Mouse (Mus musculus): ENCODE measurements around the gene Fam19a4.

Fam19a4 gene

DNA sequence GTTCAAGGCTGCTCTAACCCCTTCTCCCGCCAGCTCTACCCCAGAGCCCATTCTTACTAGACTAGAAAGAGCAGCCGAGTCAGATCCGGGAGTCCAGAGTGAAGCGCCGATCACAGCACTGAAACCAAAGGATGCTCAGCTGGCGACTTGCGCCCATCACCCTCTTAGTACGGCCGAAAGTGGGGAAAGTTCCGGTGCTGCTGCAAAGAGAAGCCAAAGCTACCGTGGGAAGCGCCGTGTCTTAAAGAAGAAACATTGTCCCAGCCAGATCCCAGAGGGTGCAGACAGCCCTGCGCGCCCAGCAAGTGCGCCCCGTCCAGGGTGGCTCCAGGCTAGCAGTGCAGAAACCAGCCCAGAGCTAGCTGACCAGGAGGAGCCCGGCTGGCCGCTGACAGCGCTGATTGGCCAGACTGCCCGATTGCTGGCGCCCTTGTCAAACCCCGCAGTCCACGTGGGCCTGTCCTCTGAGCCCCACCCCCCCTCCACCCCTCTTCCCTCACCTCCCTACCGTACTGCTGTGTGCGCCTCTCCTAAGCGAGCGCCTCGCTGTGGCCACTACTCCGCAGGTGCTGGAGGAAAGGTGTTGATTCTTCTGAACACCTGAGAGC is at the start of gene Fam19a4:
Fam19a4 (minus strand) TSS at position 340 of the 608 bp plus-strand sequence.
- DNase-seq, result no peak

DNA sequence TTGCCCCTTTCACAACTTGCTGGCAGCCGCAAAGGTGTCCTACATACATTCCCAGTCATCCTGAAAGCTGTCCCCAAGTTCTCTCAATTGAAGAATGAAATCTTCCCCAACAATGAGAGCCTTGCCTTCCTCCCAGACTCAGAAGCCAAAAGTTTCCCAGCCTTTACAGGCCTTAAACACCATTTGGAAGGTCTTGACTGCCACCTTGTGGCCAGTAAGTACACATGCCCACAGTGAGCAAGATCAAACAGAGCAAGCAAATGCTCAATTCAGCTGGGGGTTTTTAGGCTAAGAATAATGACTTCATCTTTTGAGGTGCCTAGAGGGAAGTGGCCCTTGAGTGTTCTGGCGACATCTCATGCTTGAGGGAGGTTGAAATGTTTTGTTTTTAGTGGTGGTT is 46.6 kb upstream of the Fam19a4 start:
- DNase-seq, result peak in 1 of 2 experiments; percentile 35

DNA sequence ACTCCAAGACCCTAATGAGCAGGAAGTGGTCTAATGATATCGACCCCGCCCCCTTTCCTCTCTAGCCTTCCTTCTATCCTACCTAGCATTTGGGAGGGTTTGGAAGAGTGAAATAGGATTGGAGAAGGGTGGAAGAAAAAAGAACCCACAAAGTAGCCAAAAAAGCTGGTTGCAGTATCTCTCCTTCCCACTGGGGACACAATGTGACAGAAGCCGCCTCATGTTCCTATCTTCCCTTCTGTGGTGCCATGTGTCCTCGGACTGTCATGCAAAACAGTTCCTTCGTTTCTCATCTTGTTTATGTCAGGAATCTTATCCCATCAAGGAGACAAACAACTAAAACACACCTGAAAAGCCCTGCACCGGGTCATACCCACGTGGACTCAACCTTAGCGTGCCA is 45.9 kb upstream of the Fam19a4 start:
- DNase-seq, result no peak

DNA sequence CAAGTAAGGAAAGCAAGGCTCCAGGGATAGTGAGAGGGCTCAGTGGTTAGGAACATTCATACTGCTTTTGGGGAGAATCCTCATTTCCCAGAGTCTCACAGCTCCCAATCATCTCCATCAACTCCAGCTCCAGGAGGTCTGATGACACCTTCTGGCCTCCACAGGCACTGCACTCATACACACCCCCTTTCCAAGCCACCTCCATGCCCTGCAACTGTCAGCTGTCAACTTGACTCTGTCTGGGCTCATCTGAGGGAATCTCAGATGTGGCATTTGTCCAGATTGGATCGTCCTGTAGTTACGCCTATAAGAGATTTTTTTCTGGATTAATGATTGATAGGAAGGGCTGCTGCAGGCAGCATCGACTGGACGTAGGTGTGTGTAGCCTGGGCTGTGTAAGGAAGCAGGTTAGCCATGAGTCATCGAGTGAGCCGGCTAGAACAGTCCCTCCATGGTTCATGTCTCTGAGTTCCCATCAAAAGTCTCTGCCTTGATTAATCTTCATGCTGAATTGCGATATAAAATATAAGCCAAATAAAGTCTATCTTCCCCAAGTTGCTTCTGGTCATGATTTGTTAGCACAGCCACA is 44.1 kb upstream of the Fam19a4 start:
- peak in 1 of 2 experiments; percentile 17 for DNase-seq

DNA sequence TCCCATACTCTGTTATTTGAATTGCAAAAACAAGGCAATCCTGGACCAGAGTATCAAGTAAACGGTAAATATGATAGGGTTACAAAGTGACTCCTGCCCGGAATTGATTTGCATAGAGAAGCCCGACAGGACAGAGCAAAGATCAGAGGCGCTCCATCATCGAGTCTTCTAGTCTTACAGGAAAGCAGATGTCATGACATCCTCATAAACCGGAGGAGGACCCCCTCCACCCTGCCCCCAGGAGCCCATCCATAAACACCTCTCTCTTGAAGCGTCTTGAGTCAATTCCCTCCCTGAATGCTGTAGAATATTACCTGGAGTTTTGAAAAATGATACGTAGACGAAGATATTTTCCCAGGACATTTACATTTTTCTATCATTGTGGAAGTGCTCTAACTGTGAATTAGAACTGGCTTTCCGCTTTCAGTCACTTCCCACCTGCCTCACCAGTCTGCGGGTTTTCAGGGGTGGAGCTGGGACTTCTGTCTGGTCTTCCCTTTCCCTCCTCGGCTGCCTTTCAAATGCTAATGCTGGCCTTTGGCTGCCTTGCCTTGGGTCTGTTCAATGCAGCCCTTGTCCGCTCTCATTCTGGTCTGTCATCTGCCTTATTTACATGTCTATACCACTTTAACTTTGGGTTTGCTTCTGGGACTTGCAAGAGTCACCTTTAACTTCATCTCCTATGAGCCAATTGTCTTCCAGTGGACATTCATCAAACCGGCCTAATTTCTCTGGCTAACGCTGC is 41.9 kb upstream of the Fam19a4 start:
- DNase-seq, result no peak

DNA sequence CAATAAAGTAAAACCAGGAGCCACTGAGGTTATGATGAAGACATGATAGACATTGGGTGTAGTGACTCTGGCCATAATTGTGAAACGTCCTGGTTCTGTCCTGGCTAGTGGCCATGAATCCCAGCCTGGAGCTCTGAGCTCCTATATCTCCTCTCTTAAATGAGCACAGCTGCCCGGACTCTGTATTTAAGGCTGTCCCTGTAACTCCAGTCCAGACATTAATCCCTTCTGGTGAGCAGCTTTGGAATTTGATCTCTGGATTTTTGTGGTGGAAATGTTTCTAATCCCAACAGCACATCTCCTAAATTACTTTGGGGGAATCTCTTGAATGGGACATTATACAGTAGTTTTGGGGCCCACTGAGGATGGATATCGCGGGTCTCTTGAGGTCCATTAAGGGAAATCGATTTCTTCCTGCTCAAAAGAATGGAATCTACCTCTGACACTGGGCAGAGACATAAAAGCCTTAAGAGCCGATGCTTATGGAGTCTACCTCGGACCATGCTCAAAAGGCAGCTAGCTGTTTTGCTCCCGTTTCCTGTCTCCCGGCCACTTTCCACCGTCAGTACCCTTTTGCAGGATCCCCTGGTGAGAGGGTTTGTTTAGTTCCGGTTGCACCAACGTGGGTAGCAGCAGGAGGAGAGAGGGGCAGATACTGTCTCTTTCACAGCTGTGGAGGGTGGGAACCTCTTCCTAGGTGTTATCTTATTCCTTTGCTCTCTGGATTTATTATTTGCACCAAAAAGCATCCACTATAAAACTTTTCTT is 41.2 kb upstream of the Fam19a4 start:
- no peak for DNase-seq

DNA sequence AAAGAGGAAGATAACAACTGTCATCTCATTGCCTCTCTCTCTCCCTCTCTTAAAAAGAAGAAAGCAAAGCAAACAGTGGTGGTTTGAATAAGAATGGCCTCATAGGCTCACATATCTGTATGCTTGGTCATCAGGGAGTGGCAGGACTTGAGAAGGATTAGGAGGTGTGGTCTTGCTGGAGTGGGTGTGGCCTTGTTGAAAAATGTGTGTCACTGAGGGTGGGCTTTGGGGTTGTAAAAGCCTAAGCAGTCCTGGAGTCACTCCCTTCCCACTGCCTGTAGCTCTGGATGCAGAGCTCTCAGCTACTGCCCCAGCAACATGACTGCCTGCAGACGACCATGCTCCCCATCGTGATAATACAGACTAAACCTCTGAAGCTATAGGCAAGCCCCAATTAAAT is 22.1 kb upstream of the Fam19a4 start:
- no peak for DNase-seq

DNA sequence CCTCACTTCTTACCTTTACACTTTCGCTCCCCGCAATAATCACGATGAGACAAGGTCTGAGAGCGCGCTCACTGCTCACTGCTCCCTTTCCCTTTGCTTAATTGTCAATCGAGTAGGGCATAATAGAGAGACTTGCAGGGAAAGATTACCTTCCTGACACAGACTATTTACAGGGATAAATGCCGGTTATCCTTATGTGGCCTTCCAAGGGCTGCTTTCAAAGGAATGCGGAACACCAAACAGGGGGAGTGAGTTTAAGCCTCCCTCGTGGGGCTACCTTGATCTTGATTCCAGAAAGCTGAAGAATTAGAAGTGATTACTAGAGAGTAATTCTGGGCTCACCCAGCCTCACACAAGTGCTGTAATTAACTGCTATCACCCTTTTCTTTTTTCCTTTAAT is 19.8 kb upstream of the Fam19a4 start:
- DNase-seq, result no peak

DNA sequence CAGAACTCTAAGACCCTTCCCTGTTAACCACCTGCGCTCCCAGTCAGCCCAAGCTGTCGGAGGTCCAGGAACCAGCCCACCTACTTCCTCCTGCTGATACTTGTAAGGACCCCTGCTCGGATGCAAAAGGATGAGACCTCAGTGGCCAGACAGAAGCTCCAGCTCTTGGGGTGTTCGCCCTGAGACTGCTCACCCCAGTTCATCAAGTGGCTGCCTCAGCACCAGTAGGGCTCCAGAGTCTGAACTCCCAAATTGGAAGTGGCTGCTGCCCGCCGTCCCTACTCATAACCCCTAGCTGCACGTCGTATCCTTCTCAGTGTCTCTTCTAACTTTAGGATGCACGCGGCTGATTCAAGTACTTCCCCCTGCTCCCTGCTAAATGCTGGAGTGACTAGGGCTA is 614 bp downstream of the Fam19a4 start:
- no peak for DNase-seq

DNA sequence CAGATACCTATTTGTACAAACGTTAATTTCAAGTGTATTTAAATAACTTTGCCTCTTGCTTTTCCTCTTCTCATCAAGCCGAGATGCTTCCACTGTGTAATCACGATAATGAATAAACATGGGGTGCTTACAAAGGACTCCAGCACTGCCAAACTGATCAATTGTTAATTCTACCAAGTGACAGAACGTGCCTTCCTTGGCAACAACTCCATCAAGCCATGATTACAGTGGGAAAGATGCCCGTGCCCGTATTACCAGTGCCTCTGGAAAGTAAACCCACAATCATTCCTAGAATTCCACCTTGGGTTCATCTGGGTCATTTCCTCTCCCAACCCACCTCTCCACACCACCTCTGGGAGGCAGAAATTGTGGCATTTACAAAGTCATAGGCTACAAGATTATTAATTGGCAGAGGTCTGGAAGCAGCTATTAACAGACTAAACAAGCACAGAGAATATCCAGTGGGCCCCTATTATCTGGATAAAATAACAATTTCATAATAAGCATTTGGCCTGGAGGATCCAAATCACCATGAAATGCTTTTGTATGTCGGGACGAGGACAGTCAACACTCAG is 7.9 kb downstream of the Fam19a4 start:
- no peak for DNase-seq

DNA sequence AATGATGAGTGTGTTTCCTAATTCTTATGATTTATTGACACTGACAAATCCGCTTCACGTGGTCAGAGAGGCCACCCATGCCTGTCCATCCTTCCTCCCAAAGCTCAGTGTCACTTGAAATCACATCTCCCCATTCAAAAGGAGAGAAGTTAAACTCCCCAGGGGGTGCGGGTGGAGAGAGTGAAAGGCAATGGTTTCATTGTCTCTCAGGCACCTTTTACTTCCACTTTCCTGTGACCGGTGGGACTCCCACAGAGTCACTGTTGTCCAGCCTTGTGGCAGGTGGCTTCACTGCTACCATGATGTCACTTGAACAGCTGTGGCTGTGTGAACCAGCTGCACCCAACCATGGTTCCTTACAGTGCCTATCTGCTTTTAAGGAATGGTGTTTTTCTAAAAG is 11.8 kb downstream of the Fam19a4 start:
- DNase-seq, result no peak

DNA sequence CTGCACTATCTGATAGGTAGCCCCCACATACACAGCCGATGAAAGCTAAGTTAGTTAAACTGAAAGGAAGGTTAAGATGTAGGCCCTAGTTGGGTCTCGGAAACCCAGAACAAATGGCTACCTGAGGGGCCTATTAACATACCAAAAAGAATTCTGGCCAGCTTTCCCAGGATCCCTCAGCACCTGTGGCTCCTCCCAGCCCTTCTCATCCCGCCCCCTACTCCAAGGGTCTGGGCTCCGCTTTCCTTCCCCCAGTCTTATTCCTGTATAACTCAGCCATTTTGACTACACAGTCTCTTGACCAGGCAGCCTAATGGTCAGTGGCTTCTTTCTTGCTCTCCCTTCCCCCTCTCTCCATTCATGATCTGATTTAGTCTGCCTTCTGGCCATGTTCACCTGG is 13.7 kb downstream of the Fam19a4 start:
- no peak for DNase-seq

DNA sequence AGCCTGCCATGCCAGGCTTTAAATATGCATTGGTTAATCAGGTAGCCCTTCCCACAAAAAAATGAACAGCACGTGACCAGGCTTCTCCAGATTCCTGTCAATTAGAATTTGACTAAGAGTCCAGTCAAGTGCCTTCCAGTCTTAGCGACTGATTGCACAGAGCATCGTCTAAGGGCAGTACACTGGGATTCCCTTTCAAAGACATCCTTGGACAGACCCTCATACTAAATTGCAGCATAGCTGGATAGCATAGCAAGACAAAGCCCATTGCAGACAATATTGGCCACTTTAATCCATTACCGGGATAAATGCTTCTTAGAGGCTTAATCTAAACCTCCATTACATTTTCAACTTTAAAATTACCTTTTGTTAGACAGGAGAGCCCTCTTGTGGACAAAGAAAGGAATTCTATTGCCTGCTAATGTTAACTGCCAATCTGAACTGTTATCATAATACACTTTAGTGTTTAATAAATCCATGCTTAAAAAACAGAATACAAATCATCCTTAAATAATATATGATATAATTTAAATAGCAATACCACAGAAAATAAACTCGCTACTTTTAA is 33.0 kb downstream of the Fam19a4 start:
- DNase-seq, result no peak

DNA sequence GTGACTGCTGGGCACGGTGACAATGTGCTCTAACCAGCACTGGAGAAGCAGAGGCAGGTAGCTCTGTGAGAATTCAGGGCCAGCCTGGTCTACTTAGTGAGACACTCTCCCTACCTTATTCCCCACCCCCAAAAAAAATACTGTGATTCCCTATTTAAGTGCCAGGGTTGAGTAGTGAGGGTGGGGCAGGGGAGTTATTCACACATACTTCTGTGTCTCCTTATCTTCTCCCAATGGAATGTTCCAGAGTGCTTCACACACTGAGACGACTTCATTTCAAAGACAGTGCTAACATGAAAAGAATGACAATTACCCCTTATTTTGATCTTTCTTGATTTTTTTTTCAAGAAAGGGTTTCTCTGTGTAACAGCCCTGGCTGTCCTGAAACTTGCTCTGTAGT is 40.9 kb downstream of the Fam19a4 start:
- no peak for DNase-seq

DNA sequence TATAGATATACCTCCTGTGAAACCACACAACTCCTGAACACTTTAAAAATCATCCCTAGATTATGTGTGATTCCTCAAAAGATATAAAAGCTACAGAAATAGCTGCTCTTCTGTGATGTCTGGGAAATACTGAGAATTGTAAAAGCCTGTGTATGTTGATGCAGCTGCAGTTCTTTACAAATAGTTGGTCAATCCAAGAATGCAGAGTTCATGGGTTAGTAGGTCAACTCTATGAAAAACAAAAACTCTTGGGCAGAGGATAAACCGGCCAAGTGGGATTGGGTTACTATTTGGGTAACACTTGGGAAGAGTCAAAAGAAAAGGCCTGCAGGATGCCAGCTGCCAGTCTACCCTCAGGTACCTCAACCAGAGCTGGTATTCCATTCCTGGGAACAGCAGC is 43.5 kb downstream of the Fam19a4 start:
- DNase-seq, result no peak

DNA sequence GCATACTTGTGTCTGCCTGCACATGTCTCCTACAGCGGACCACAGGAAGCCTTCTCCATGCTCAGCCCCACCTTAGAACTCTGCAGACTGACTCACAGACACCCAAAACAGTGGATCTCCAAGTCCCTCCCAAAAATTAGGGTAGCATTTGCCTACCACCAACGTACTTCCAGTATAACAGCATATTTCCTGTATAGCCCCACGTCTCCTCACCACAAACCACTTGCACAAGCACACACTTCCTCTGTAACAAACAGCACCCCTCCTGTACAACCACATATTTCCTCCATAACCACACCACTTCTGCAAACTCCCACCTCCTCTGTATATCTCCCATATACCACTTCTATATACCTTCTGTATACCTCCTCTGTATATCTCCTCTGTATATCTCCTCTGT is 44.2 kb downstream of the Fam19a4 start:
- DNase-seq, result no peak

DNA sequence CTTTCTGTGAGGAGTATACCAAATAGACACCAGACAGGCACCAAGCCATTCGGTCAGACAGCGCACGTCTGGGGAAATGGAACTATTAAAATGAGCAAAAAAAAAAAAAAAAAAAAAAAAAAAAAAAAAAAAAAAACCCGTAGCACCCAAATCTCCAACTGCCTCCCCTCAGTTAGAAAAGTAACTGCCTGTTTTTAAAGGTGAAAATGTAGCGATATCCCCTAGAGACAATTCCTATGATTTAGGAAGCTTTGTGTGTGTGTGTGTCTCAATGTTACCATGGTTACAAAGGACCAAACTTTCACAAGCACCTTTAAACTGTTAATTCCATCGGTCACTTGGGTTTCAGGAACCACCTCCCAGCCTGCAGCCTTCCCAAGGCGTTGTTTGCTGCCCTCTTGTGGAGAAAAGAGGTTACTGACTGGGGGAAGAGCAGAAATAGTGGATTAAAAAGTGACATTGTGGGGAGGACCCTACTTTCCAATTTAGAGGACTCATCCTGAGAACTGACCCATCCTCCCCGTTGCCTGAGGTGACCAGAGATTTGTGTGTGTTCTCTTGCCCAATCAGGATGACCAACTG is 53.6 kb downstream of the Fam19a4 start:
- DNase-seq, result peak; percentile 23 to 54

DNA sequence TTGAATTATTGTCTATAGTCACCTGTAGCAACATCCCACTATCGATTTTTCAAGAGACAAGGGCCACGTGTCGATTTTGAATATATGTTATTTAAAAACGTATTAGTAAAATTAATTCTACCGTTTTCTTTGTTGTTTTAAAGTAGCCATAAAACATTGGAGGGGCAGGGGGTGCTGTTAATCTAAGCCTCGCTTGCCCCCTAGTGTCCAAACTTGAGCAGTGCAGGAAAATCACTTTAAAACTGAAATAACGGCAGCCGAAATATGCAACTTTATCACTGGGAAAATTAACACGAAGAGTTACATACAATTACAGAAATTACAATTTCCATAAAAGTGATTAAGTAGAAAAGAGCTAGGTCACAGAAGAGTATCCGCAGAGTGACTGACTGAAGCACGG is 55.2 kb downstream of the Fam19a4 start:
- peak; percentile 2 to 16 for DNase-seq

DNA sequence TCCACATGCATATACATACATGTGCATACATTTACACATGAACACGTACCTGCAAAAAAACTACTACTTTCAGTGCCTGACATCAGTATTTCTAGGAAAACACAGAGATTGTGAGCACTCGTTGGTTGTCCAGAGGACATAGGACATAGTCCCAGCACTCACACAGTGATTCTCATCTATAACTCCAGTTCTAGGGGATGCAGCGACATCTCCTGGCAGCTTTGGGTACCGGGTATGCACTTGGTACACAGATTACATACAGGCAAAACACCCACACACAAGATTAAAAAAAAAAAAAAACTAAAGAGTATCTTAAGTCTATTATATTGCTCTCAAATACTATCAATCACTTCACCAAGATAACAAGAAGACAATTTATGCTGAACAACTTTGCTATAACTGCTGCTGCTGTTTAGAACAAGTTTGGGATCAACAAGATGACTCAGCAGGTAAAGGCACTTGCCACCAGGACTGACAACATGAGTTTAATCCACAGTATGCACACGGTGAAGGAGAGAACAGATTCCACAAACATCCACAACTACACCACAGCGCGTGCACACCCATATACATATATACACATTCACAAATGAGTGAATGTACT is 64.6 kb downstream of the Fam19a4 start:
- no peak for DNase-seq

DNA sequence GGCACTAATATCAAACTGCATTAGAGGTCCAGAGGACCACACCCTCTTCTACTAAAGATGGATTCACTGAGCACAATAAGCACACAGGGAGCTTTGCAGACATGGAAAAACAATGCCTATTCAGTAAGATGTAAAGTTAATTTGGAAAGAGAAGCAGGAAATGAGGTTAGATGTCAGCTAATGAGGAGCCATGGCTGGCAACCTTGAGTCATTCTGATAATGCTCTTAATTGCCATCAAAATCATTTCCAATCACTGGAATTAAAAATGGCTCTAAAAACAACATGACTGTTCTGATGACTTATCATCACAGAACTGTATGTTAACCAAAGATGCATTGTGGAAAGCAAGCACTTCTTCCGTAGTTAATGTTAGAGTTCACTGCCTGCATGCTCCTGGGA is 68.5 kb downstream of the Fam19a4 start:
- DNase-seq, result no peak

DNA sequence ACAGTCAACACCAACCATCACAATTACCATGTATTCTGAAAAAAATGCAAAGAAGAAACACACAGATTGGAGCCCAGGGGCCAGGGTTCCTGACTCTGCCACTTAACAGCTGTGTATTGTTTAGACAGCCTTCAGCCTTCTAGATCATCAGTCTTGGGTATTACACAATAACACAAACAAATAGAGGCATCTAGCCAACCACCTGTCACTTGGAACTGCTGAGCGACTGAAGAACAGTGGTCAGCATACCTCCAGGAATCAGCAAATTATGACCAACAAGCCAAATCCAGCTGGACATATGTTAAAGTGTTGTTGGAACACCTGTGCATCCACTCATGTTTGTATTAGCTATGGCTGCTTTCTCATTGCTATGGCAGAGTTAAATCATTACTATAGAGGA is 82.7 kb downstream of the Fam19a4 start:
- no peak for DNase-seq

DNA sequence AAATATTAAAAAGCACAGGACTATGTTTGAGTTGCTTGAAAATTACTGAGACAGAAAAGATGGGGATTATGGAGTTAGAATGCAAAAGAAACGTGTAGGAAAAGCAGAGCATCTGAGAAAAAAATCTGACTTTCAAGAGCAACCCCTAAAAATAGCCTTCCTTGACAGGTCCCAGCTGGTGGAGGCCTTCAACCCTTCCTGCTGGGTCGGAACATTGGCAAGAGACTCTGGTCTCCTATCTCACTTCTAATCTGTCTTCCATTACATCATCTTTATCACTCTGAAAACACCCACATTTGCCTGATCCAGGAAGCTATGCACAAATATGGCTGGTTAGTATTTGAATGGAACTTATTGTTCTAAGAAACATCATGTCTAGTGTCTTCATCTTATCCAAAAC is 115.4 kb downstream of the Fam19a4 start:
- DNase-seq, result peak; percentile 6 to 7

Measured in kidney, adult 8-10 months (tissue).